Mouse (Mus musculus) kidney, adult 10 weeks (tissue): Measurements from ENCODE around the gene Gspt1. TPM values are rescaled to one million over a fixed set of nuclear protein-coding genes. Genes with fewer than 3 reads are reported as not detected.

Source experiments
- polyA plus RNA-seq: library from polyadenylated mRNA; stranded (reverse); fragments of 350-450 nt; fragmentation: Illumina TruSeq; extraction: RNeasy Lipid Tissue Mini Kit (QIAGEN cat#74804); gene quantifications from one replicate; pipeline ENCODE4 v1.2.3, GENCODE M21; 2014; ENCODE audit warnings: low read depth, low replicate concordance

The Gspt1 gene
- 370 TPM for polyA plus RNA-seq

DNA sequence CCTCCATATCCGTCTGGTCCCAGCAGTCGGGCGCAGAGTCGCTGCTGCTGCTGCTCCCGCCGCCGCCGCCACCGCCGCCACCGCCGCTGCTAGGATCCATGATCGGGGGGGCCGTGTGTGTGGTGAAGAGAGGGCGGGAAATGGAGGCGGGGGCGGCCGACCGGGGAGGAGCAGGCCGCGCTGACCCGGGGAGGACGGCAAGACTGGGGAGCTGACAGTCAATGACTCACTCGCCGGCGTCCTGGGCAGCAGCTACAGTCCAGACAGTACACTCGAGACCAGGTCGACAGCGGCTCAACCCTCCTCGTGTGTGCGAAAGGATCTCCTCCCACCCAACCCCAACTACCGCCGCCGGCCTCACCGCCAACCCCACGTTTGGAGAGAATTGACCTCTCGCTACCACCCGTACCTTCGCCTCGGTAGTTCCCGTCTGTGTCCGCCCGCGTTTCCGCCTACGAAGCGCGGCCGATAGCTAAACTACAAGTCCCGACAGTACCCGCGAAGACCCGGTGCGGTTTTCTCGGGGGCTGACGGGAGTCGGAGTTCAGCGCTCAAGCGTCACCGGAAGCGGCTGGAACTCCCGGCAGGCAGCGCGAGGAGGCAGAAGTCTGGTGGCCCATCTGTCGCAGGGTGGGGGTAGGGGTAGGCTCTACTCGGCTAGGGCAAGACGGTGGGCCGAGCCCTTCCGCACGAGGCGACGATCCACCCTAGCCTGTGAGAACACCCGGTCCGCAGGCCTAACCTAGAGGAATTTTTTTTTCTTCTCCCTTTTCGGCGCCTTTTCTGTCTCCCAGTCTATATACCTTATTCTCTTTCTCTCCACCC is at the start of gene Gspt1:
Gene Gspt1, minus strand, starts transcription at position 428 of the 825 bp plus-strand sequence.

DNA sequence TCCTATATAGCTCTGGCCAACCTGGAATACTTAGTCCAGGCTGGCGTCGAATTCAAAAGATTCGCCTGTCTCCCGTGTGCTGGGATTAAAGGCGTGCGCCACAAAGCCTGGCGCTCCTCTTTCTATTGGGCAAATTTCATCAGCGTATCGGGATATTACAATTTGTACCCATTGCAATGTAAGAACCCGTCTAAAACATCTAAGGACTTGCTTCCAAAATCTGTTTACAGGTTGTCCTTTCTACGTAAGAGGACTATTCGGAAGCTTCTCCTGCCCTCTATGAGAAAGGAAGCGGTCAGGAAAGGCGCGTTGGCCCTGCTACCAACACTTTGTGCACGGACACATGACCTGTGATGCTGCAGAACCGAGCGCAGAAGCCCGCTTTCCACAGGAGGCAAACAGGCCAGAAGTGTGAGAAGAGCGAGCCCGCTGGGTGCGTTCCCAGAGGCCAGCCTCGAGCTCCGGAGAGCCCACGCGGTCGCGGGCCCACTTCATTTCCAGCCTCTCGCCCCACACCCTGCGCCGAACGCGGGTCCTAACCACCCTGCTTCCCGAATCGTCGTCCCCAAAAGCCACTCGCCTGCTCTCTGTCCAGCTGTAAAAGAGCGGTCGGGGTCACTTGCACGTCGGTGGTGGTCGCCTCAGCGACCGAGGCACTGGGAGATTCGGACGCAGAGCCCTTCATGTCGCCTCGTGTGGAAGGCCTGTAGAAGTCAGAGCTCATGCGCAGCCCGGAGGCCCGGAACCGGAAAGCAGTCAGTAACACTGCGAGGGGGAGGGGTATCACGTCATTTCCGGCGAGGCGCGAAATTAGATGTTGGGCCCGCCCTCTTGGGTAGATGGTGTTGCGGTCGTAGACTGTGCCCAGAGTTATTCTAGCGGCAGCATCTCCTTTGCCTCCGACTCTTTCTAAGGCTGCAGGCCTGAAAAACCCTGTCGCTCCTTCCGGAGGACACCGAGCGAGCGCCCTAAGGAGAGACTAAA is 51.3 kb downstream of the Gspt1 start, which contains the start of gene Rsl1d1:
Gene Rsl1d1, minus strand, starts transcription at position 761 of the 984 bp plus-strand sequence.

DNA sequence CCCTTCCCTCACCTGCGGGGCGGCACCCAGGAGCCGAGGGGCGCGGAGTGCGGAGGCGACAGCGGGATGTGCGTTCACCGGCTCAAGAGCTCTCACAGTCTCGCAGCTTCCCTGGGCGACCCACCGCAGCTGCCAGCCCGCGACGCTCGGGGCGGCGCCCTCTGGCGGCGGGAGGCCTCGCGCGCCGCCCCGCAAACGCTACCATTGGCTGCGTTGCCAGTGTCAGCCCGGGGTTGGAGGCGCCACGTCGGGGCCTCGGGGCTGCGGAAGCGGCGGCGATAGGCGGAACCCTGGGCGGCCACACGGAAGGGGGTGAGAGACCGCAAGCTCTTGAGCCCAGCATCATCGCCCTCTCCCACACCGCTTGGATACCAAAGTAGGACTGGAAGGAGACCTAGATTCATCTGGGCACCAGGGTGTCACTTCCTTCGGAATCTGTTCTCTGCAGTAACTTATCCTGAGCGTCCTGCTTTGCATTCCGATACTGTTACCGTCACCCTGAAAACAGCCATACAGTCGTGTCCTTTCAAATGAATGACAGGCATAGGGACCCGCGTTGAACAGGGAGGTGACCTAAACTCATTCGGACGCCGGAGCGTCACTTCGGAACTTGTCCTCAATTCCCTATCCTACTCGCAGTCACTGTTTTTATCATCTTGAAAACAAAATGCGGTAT is 77.8 kb downstream of the Gspt1 start, which contains the start of gene Zc3h7a:
Gene Zc3h7a, minus strand, starts transcription at position 186 of the 676 bp plus-strand sequence.

Other genes with a start within 250 kb of the Gspt1 start
- gene Snn, start 193.4 kb downstream of the Gspt1 start, polyA plus RNA-seq = 63.7 TPM
- gene Litaf, start 188.2 kb downstream of the Gspt1 start, polyA plus RNA-seq = 40.5 TPM
- 18.9 TPM for gene Txndc11, start 119.7 kb downstream of the Gspt1 start, polyA plus RNA-seq
- 118 TPM for gene Zc3h7a, start 77.9 kb downstream of the Gspt1 start, polyA plus RNA-seq
- 140 TPM for gene Rsl1d1, start 51.0 kb downstream of the Gspt1 start, polyA plus RNA-seq
- gene Tnfrsf17, start 59.5 kb upstream of the Gspt1 start, polyA plus RNA-seq = not detected
- 19.2 TPM for gene Snx29, start 68.6 kb upstream of the Gspt1 start, polyA plus RNA-seq